Mouse (Mus musculus): ENCODE results near the gene Mtfp1.
"Not testable (repeated sequence)": the region's sequence is repeated elsewhere in the genome, so short reads cannot be mapped to it uniquely, and the experiment has no call there.

The Mtfp1 gene

DNA sequence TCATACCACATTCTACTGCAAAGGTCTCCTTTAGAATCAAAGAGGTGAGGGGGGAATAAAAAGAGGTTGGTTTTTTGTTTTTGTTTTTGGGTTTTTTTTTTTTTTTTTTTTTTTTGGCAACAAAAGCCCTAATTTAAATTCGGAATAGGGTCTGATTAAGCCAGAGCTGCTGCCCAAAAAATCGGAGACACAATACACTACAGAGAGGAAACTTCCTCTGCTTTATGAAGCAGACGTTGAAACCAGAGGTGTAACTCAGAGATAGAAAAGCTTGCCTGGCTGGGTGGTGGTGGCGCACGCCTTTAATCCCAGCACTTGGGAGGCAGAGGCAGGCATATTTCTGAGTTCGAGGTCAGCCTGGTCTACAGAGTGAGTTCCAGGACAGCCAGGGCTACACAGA, 19.3 kb upstream of the Mtfp1 start:
- DNase-seq (ENCODE audit: low spot score): not testable (repeated sequence)

DNA sequence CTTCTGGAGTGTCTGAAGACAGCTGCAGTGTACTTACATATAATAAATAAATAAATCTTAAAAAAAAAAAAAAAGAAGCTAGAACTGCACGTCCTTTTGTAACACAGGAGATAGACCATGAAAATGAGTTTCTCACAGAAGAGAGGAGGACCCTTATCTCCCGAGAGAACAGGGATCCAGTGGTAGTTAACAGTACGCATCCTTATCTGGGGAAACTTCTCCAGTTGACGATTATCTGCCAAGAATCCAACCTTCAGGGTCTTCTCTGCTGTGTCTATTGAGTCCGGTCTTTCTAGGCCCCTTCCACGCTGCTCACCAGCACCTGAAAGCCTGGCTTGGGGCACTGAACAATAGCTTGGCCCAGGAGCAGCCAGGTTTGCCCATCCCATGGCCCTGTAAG, 18.7 kb upstream of the Mtfp1 start:
- DNase-seq (ENCODE audit: low spot score): no peak

DNA sequence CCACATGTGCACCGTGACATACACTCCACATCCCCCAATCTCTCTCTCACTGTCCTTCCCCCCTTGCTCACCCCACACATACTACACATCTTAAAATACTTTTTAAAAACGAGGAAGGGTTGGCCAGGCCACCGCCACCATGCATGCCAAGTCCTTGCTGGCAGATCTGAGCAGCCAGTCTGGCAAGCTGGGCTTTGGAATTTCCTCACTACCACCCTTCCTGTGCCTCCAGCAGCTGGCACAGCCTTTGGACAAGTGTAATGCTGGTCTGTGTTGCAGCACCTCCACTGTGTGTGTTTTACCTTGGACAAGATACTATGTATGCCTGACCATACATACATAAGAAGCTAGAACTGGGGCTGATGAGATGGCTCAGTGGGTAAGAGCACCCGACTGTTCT, 18.3 kb upstream of the Mtfp1 start:
- no peak for DNase-seq (ENCODE audit: low spot score)

DNA sequence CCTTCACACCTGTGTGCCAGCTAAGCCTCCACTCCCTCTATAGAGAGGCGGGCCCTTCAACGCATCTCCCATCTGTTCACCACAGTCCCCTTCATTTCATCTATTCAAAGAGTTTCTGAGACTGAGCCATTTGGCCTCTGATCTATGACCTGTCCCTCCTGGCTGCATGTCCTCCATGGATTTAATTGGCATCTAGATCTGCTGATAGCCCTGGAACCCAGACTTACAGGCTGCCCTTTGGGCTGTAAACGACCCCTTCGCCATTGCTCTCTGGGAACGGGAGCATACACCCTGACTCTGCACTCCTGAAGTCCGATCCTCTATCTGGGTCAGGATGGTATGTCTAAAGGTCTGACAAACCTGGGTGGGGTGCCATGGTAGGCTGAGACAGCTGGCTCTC, 17.6 kb upstream of the Mtfp1 start:
- DNase-seq (ENCODE audit: low spot score): no peak

DNA sequence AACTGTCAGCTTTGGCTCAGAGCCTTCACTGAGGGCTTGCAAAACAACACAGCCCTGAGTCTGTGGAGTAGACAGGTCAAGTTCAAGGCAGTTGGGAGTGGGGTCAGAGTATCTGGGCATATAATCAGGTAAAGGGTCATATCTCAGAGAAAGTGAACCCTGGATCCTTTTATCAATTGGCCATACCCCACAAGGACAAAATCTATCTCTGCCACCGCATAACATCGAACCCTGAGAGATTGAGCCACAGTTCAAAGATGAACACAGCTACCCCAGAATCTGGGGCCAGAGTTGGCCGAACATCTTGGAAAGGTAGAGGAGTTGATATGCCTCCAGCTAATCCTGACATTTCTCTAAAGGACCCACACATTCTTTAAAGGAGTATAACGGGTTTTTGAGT, 16.8 kb upstream of the Mtfp1 start:
- no peak for DNase-seq (ENCODE audit: low spot score)

DNA sequence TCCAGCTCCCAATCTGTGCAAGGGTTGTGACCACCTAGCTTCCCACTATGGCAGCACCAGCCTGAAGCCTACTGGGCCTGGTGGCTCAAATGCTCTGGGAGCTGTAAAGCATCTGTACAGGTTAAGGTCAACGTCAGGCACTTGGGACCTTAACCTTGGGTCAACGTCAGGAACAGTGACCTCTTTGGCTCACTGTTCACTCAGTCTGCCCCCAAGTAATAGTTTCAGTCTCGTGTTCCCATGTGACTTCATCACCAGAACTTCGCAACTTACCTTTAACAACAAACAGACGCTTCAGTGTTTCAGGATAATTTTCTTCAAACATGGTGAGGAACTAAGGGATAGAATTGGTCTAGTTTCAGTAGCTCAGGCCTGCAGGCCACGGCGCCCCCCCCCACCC, 13.4 kb upstream of the Mtfp1 start:
- no peak for DNase-seq (ENCODE audit: low spot score)

DNA sequence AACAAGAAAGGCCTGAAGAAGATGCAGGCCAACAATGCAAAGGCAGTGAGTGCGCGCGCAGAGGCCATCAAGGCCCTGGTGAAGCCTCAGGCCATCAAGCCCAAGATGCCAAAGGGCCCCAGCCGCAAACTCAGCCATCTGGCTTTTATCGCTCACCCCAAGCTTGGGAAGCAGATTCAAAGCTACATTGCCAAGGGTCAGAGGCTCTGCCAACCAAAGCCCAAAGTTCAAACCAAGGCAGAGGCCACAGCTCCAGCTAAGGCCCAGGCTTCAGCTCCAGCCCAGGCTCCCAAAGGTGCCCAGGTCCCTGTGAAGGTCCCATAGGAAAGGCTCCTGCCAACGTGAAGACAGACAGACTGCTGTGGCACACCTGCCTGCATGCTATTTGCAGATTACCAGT, 12.7 kb upstream of the Mtfp1 start:
- DNase-seq (ENCODE audit: low spot score): not testable (repeated sequence)

DNA sequence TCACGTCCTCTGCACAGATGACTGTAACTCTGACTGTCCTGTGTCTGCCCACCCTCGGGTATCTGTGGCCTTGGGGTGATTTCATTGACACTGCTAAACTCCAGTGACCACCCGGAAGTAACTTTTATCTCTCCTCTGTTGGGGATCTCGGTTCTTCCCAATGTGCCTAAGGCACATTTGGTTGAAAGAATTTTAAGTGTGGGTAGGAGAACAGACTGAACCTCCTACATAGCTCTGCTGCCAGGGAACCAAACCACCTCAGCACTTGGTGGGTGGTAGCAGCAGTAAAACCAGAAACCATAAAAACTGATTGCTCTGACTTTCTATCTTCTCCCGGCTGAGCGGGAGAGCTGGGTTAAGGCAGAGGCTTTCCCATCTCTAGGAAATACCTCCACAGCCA, 10.2 kb upstream of the Mtfp1 start:
- no peak for DNase-seq (ENCODE audit: low spot score)

DNA sequence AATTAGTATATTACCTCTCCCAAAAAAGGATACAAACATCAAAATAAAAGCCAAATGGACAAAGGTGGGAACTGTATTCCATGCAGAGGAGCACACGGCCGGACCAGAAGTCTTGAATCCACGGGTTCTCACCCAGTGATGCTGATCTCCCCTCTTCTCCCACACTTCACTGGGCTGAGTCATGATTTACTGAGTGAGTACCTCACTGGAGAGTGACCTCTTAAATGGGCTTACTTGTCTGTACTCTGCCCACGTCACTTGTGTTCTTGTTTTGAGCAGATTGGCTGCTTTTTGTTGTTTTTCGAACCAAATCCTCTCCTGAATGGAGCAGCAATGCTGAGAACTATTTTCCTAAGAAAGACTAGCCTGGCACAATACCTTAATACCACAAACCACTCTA, 9.7 kb upstream of the Mtfp1 start:
- no peak for DNase-seq (ENCODE audit: low spot score)

DNA sequence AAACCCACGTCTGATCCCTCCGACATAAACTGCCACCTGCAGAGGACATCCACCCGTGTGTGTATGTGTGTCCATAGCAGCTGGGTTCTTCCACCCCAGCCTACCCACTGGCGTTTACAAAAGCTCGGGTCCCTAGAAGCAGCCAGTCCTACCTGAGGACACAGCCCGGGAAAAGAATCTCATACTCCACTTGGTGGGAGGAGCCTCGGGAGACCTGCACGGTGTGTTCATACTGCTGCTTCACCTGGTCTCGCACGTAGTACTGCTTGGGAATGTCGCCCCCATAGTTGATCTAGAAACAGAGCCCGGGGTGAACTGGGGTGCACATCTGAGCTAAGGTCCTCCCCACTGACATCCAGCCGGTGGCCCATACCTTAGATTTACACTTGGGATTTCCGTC, 8.3 kb upstream of the Mtfp1 start:
- no peak for DNase-seq (ENCODE audit: low spot score)

DNA sequence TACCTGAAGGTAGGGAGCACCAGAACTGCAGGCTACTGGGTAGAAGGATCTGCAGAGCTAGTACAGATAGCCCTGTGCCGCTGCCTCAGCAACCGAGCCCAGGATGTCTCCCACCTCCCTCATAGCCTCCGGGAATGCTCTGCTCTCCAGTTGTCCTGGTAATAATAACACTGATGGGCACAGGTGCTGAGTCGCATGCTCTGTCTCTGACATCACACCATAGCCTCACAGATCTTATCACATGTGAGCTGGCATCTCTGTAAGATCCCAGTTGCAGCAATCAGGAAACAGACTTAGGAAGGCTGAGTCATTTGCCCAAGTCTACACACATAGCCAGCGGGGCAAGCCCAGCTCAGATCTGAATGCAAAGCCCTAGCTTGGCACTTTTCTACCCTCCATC, 6.6 kb upstream of the Mtfp1 start:
- no peak for DNase-seq (ENCODE audit: low spot score)

DNA sequence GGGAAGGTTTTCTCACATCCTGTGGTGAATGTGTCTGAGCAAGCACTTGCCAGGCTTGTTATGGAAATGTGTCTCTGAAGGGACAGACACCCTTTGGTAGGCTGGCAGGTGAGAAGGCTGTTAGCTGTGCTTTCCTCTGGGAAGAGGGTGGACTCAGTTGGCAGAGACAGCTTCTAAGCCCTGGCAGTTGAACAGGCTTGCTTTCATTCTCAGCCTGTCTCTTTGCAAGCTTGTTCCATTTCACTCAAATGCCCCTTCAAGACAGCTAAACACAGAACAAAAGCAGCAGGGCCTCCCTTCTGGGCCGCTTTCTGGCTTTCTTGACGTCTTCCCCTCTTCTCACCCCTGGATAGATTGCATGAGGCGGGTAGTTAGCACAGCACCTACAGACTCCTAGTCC, 4.2 kb upstream of the Mtfp1 start:
- DNase-seq (ENCODE audit: low spot score): no peak

DNA sequence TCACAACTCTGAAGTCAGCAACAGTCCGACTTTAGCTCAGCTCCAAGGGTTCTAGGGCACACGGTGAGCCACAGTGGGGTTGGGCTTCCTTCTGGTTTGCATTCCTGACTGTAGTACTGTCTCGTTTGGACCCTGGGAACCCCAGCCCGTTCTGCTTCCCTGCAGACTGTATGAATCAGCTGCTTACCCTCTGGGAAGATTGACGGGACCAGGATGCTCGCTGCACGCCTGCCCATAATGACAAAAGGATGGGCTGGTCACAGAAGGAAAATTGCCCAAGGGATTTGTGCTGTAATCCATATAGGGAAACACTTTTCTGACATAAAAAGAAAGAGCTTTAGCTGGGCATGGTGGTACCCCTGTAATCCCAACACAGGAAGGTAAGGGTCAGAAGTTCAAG, 3.6 kb upstream of the Mtfp1 start:
- DNase-seq (ENCODE audit: low spot score): no peak

DNA sequence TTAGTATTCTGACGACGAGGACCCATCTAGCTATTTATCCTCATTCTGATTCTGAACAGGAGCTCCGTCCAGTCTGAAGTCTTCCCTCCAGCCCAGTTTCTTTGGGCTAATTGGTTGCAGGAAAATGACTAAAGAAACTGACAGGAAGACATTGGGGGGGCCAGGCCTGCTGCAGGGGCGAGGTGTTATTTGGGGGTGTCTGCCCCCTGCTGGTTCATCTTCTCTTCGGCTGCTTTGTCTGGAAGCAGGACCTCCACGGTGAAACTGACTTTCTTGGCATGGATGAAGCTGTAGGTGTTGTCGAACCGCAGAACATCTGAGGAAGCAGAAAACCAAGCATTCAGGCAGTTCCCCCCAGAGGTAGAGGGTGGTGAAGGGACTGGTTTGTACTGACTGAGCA, 2.9 kb upstream of the Mtfp1 start:
- DNase-seq (ENCODE audit: low spot score): no peak

DNA sequence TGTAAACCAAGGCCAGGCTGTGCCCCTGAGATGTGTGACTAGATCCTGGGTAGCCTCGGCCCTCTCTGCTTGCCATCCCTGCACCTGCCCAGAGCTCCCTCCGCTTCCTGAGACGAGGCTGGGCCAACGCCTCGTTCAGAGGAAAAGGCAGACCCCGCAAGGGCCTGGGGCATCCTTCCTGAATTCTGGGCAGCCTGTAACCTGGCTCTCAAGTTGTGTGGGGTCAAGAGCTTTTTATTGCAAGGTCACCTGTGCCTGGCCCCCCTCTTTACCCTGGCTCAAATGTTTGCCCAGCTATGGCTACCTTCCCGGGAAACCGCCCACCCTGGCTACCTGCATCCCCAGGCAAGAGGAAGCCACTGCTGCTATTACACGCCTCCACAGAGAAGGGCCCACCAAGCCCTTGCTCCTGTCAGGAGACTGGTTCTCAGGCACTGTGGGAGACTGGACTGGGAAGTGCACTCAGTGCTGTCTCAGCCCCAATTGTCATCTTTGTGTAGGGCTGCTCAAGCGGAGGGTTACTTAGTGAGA, 1.9 kb upstream of the Mtfp1 start:
- DNase-seq (ENCODE audit: low spot score): no peak

DNA sequence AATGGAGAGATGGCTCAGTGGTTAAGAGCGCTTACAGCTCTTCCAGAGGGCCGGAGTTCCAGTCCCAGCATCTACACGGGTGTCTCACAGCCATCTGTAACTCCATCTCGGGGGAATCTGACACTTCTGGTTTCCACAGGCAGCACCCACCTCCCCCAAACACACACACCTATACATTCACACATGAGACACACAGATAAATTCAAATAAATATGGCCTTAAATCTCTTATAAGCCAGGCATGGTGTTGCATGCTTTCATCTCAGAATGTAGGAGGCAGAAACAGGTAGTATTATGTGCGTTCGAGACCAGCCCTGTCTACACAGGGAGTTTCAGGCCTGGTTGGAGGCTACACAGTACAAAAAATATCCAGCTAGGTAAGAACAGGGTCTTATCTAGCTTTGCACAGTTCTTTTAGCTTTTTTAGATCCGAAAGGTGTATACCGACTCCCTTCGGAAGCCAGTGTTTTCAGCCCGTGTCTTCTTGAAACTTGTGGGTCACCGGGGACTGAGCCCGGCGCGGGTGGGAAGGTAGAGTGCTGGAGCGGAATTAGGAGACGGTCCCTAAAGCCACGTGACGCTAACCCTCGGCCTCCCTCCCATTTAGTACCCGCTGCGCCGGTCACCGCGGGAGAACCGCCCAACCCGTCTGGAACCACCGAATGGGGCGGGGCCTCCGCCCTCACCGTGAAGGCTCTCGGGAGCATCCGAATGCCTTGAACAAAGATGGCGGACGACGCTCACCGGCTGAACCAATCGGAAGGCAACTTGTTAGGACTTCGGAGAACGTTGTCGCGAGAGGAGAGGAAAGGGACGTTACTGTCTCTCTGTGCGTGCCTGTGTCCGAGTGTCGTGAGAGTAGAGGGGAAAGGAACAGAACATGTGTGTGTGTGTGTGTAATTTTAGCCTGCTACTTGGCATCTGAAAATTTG, 1.1 kb upstream of the Mtfp1 start:
- DNase-seq (ENCODE audit: low spot score): peak; percentile 81

DNA sequence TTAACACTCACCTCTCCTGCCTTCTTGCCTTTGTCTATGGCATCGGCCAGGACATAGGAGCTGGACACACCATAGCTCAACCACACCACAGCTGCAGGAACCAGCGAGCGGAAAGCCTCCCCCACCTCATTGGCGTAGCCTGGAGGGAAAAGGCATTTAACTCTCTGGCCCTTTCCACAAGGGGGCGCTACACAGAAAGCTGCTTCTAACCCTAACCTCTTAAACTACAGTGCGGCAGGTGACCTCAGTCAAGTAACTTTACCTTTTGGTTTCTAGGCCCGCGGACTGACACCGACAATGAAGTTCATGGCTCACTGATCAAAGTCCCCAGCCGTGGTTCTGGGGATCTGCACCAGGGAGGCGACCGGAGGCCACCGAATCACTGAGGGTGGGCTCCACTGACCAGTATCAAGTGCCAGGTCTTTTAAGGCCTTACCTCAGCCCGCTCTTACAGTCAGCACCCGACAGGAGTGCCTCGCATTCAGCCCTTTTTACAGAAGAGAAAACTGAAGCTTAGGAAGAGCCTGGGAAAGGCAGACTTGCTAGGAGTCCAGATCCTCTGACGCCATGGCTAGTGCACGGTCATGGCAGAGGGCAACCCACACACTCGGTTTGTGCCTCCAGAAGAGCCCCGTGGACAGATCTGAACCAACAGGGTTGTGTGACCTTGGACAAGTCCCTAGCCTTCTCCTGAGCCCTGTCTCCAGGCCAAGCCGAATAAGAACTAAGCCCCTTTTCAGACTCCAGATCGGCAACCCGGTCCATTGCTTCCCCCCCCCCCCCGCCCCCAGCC, 671 bp downstream of the Mtfp1 start:
- no peak for DNase-seq (ENCODE audit: low spot score)

DNA sequence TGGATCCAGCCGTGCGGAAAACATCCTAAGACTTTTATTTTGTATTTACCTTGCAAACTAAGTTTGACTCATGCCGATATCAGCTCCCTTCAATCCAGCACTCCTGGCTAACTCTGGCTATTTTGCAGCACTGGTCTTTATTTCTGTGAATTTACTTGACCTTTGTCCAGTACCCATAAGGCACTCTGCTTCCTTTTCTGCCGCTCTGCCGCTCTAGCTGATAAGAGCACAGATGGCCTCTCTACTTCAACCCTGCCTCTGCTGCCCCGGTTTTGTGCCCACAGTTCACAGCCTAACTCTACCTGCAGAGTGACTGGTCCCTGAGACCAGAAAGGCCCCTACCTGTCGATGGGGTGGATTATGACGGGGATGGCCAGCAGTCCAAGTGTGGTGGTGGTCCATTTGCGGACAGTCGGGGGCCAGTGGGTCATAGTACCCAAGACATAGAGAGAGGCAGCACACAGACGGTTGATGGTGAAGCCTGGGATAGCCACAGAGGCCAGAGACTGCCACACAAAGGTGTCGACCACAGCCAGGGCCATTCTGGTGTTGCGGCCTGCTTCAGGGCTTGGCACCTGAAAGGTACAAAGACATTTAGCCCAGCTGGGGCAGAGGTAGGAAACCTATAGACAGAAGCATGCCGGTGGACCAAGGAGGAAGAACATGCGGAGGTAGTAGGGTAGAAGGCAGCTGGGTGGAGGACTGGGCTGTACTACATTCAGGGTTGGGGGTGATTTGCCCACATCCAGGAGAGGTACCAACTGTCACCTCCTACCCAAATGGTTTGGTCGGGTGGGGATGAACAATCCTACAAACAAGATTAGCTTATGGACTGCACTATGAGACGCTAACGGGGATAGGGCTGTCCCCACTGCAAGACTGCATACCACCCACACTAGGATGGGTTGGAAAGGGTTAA, 1.5 kb downstream of the Mtfp1 start:
- DNase-seq (ENCODE audit: low spot score): no peak

DNA sequence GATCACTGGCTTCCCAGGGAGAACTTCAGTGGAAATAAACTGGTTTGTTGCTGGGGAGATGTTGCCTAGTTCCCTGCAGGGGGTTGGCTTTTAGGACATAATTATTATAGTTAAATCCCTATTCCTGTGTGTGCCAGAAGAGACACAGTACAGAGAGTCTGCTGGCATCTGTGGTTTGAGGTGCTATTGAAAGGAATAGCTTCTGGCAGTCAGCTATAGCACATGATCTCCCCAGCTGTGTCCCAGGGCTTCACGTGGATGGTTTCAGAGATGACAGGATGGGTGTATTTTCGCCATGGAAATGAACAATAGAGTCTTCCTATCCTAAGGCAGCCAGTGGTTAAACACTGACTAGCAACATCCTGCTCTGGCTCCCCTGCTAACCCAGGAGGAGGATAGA, 8.0 kb downstream of the Mtfp1 start:
- no peak for DNase-seq (ENCODE audit: low spot score)

DNA sequence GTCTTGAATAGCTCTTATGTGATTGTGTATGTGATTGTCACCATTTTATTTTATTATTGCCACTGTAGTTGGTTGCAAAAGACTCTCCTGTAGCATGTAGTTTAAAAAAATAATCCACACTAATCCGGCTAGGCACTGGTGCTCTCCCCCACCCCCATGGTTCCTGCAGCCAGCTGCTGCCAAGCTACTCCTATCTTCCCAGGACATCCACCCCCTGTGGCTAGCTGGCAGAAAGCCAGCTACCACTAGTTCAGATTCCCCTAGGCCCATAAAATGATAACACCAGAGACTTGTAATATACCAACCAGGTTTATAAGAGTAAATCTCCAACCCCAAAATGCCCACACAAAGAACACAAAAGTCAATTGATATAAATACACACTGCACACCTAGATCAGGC, 9.0 kb downstream of the Mtfp1 start:
- no peak for DNase-seq (ENCODE audit: low spot score)

DNA sequence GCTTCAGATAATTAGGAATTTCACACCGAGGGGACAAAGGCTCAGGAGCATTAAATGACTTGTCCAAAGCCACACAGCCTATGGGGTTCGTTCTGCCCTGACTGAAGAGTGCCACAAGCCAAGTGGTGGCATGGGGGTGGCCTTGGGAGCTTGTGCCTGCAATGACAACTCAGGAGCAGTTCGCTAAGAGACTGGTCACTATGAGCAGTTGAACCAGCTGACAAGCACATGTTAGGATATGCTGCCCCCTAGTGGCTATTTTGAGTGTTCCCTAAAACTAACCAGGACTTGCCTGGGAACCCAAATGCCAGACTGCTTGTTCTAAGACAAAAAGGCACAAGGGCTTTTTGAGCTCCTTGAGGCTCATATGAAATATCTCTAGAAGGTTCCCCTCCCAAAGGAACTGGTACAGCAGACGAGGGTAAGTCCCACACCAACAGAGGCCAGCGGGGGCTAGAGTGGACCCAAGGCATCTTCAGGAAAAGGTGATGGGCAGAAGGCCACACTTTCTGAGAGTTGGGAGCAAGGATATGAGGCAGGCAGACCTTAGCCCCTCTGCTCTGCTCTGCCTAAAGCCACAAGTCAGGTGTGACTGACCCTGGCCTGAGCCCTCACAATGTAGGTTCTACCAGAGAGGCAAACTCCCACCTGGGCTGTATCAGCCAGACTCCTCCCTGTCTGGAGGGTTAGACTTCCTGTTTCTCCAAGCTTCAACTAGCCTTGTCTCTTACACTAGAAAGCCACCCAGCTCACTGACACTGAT, 11.7 kb downstream of the Mtfp1 start:
- no peak for DNase-seq (ENCODE audit: low spot score)

All from ovary, postnatal 10 days (tissue).